Mouse (Mus musculus) hematopoietic multipotent progenitor cell, adult 10-12 weeks (in vitro differentiated cells): ENCODE measurements around the gene Ptgfr. TPM values are rescaled to one million over a fixed set of nuclear protein-coding genes. Genes with fewer than 3 reads are reported as not detected.

Experiments used
- polyA plus RNA-seq: library from polyadenylated mRNA; stranded (reverse); fragments of >175 nt; gene quantifications from 2 replicates; pipeline ENCODE4 v1.2.3, GENCODE M21; 2012; ENCODE audit warnings: low replicate concordance

Gene Ptgfr
- not detected in 2 replicates for polyA plus RNA-seq

GRCm38 (mm10) chr3:151836871-151837680, at the start of gene Ptgfr:
Ptgfr (minus strand) TSS chr3:151837630.

GRCm38 (mm10) chr3:151749737-151750136, 87.7 kb downstream of the Ptgfr start, which contains the start of gene Ifi44:
Ifi44 (minus strand) TSS chr3:151749960.

Other genes starting within 250 kb of the Ptgfr start
- gene Ifi44, start 87.7 kb downstream of the Ptgfr start, polyA plus RNA-seq, result 0.46 and 1.1 TPM in 2 replicates
- 0.46 and 1.2 TPM in 2 replicates for gene Ifi44l, start 74.7 kb downstream of the Ptgfr start, polyA plus RNA-seq